Mouse (Mus musculus) frontal cortex, adult (tissue): Measurements from ENCODE around the gene Lca5l.
"Not testable (repeated sequence)": the region's sequence is repeated elsewhere in the genome, so short reads cannot be mapped to it uniquely, and the experiment has no call there.

Experiments used
- ATAC-seq: cut with Nextera tagmentation; 2 replicates; pipeline ENCODE4 v1.9.2; 2017; ENCODE audit warnings: mild to moderate bottlenecking, moderate library complexity, mixed read lengths; ENCODE audit not compliant: low TSS enrichment

Gene Lca5l

DNA sequence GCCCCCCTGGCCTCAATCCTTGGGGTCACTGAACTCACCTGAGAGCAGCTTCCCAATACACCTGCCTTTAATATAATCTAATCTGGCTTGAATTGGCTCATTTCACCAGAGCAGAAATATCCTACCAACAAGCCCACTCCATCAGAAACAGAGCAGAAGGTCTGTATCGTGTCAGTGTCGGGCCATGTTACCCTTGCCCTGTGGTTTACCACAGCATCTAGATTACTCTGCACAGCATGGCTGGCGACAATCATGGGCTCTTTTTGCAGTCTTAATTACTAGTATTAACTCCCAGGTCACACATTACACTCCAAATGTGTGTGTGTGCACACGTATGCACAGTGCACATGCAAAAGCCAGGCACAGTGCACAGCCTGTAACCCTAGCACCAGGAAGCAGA is 23.2 kb downstream of the Lca5l start:
- ATAC-seq, result no peak

DNA sequence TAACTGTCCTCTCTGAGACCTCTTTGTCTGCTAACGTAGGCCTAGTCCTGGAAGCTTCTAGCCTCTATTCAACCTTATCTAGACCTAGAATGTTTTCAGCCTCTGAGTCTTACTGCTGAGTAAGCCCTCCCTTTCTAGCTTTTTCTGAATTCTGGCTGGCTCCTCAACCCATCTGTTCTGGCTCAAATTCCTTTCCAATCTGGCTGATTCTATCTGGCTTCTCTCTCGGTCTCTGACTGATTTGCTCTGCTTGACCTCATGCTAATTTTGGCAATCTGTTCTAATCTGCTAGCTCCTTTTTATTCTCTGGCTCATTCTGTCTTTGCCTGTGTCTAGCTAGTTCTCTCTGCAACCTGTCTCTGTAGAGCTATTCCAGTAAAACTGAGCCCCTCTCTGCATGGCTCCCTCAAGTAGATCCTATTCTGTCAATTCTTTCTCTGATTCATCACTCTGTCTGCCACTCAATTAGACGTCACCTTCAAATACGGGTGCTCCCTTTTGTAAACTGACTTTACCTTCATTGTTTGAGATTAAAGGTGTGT is 26.3 kb downstream of the Lca5l start:
- no peak for ATAC-seq

DNA sequence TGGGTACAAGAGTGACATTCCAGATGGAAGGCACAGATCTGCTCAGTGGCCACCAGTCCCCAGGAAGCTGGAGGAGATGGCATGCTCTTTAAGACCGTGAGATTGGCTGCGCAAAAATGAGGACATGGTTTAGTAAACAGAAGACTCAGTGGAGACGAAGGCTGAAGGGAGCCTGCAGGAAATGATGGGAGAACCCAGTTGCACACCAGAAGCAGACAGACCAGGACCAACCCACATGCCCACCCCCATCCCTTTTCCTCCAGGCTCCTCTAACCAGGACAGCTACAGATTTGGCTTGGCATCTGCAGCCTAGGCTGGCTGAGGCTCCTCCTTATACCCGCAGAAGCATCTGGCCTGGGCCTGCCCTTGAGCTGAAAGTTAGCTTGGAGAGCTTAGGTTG is 30.7 kb downstream of the Lca5l start:
- no peak for ATAC-seq

DNA sequence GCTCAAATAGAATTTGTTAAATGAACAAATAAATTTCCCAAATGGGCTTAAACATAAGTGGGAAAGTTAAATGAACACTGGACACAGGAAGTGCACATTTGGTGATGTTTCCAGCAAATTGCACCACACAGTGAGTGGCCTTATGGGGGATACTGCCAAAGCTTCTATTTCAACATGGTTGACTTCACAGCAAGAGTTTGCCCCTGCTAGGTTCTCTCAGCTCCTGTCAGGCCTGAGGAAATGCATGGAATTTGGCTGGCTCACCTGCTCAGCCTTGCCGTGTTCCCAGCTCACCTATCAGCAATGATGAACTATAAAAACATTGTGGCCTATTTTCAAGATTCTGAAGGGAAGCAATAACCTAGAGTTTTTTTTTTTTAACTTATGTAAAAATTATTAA is 31.1 kb downstream of the Lca5l start:
- no peak for ATAC-seq

DNA sequence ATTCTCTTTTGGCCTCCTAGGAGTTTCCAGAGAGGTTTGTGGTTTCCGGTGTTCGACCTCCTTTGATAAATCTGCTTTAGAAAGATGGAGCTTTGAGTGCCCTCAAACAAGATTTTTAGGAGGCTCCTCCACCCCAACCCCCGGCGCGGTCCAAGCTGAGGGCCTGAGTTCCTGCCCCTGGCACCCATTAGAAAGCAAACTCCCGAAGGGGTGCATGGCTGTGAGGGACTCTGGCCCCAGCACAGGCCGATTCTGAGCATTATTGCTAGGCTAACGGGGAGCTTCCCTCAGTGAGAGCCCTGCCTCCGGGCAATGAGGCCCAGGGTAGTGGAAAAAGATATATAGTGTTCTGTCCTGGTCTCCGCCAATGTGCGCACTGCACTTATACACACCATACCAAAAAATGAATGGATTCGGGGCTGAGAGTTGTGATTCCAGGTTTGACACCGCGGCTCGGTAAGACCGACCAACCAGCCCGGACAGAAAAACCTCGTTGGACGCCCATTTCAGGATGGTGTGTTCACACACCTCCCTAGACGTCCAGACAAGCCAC is 32.2 kb downstream of the Lca5l start:
- ATAC-seq, result no peak

DNA sequence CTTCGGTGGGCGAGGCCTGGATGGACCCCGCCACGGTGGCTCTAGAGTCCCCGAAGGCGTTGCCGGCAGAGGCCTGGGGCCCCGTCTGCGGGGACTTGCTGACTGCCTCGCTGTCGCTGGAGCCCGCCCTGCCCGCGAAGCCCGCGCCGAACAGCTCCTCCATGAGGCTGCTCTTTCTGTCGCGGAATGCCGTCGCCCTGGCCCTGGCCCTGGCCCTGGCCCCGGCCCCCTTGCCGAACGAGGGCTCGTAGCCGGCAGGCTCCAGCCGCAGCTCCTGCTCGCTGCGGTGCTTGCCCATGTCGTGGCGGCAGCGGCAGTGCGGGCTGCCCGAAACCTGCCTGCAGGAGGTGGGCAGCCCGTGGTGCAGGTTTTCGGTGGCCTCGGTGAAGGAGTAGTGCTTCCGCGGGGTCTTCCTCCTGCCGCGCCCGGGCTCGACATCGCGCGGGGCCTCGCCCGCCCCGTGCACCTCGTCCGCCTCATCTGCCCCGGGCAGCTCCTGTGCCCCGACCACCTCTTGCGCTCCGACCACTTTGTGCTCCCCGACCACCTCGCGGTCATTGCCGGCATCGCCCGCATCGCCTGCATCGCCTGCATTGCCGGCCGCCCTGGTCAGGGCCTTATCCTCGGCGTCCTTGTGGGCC is 32.9 kb downstream of the Lca5l start:
- ATAC-seq, result no peak

DNA sequence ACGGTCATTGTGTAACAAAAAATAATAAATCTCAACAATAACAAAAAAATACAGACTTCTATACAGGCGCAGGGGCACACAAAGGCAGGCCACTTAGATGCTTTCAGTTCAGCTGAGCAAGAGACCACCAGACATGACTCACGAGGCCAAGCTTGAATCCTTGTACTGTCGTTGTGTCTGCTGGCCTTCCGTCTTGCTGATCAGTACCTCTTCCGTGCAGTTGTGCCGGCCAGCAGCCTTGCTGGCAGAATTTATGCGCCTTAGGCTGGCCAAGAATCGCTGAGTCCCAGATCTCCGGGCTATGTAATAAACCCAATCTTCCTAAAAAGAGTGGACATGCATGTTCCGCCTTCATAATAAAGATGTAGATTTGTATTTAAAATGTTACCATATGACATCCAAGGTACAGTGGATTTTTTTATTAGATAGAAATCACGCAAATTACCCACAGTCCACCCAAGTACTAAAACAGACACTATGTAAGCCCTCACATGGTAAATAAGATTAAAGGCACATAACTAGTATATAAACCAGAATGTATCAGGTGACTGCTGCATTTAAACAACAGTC is 33.5 kb downstream of the Lca5l start:
- ATAC-seq, result no peak

DNA sequence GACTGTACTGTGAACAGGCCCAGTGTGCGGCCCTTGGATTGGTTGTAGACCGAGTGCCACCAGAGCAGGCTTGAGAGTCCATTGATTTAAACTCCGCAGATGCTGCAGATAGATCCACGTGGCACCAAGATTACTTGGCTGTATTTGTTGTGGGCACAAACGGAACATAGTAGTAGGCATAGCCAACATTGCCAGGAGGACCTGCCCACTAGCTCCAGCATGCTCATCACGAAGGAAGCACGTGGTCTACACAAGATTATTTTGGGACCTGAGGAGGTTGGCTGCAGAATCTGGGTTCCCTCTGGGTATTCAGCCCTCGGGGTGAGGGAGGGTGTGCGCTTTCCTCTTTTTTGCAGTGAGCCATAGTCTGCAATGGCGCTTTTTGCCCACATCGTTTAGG is 34.9 kb downstream of the Lca5l start:
- peak; percentile 83 for ATAC-seq

DNA sequence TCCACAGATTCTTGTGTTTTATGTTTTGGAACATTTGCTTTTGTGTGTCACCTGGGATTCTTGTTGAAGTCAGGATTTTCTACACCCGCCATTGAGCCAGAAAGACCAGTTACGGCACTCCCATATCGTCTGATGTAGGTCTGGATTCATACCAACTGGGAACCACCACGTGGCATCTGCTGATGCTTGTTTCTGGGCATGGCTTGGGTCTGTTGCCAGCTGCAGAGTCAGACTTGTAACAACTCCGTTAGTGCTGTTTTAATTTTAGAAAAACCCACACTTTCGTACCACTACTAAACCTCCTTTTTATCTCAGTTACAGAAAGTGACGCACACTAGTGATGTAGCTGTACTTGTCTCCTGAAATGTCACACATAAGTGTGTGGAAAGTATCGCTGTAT is 36.1 kb downstream of the Lca5l start:
- peak; percentile 57 for ATAC-seq

DNA sequence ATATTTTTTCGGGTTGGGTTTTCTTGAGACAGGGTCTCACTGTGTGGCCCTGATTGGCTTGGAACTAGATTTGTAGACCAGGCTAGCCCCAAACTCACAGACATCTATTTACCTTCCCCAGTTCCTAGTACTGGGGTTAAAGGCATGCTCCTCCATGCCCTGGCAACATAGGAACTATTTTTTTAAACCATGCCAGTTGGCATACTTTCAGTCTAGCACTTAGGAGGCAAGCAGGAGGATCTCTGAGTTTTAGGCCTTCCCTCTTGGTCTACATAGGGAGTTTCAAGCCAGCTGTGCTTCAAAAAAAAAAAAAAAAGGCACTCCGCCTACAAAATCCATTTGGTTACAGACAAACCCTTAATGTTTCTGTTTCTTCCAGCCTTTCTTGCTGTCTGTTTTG is 37.6 kb downstream of the Lca5l start:
- ATAC-seq, result no peak

DNA sequence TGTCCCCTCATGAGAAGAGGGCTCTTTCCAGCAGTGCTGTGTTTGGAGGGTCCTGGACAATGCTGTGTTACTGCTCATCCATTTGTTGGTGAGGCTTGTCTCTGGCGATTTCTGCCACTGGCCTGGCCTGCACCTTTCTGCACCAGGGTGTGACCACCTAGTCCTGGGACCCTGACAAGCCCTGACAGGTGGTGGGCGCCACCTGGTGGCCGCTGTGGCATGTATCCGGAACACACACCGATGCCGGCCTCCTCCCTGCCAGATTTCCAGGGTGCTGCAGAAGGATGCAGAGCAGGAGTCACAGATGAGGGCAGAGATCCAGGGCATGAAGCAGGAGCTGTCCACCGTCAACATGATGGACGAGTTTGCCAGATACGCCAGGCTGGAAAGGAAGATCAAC is 40.5 kb downstream of the Lca5l start:
- peak; percentile 61 for ATAC-seq

DNA sequence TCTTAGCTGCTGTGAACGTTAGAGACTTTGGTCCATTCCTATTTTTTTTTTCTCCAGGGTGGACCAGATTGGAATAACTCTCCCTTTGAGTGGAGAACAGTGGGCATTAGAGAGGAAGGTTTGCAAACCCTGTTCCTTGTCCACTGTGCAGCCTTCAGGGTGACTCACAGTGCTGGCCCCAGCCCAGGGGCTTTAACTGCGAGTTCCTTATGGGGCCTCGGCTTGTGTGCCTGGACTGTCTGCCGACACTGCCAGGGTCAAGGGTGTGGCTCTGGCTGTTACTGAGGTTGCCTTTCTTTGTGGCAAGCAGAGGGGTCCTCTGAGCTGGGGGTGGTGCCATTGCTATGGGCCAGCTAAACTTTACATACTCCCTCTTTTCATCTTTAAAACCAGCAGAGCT is 41.1 kb downstream of the Lca5l start:
- ATAC-seq, result no peak

DNA sequence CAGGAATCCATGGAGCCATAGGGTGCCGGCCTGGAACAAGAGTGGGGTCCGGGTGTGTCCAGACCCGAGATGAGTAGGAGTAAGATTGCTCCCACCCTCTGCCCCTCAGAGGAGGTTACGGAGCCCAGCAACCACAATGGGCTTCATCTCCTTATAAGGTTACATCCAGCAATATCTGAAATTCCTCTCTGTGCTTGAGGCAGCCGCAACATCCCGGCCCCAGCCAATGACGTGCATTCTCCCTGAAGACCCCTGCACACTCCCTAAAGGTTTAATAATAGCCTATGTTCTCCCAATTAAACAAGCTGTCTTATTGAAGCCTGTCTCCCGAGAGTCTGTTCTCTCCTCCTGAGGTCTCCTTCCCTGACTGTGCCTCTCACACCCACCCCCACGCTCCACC is 42.8 kb downstream of the Lca5l start:
- ATAC-seq, result no peak

DNA sequence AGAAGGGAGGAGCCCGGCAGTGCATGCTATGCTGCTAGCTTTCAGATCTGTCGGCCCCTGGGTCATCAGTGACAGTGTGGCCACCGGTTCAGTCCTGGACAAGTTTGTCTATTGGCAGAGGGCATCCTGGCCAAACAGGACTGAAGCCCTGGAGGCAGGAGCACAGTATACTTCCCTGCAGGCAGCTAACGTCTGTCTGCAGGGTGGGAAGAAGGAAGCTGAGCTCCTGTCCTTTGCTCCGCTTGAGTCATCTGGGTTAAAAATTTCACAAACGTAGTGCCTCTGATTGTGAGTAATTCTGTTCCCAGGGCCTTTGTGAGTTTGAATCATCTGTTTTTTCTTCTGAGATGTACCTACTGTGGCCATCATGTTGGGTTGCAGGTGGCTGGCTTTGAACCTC is 43.2 kb downstream of the Lca5l start:
- no peak for ATAC-seq

DNA sequence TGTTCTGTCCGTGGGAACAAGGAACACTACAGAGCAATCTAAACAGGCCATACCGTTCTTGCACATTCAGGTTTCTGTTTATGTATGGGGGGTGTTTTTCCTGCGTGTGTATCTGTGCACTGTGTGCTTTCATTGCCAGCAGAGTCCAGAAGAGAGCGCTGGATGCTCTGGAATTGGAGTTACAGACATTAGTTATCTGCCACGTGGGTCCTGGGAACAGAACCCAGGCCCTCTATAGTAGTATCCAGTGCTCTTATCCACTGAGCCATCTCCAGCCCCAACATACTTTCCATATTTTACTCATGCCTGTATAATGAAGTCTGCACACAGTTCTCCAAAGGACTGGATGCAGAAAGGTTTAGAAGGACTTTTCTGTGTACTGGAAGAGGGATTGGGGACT is 46.3 kb downstream of the Lca5l start:
- ATAC-seq, result no peak

DNA sequence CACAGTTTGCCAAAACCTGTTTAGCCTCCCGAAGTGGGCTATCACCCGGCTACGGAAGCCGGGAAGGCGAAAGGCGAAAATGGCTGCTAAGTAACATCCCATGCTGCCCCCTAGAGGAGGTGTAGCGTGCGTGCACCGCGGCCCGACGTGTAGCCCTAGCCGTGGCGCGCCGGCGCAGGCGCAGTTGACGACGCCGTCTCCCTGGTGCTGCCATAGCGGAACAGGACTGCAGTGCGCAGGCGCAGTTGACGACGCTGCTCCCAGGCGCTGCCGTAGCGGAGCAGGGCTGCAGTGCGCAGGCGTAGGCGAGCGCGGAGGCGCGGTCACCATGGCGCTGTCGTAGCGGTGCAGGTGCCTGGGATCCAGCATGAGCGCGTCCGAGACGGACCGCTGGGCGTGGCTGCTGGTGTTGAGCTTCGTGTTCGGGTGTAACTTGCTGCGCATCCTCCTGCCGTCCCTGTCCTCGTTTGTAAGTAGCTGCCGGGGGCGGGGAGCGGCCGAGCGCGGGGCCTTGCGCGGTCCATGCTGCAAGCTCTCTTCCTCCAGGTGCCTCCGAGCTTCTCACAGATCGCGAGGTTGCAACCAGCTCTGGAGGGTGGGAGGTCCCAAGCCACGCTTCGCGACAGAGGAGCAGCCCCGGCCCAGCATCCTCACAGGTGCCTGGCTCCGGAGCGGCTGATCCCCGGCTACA is 46.8 kb downstream of the Lca5l start, which contains the start of gene Wrb:
Gene Wrb, plus strand, starts transcription at position 298 of the 691 bp plus-strand sequence.
- peak; percentile 97 for ATAC-seq

DNA sequence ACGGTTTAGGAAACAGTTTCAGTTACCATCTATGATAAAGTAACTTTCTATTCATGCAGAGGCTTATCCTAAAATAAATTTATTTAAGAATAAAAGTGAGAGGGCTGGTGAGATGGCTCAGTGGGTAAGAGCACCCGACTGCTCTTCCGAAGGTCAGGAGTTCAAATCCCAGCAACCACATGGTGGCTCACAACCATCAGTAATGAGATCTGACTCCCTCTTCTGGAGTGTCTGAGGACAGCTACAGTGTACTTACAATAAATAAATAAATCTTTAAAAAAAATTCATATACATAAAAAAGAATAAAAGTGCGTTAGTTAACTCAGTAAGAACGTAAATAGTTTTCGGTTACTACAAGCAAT is 47.3 kb downstream of the Lca5l start:
- not testable (repeated sequence) for ATAC-seq

DNA sequence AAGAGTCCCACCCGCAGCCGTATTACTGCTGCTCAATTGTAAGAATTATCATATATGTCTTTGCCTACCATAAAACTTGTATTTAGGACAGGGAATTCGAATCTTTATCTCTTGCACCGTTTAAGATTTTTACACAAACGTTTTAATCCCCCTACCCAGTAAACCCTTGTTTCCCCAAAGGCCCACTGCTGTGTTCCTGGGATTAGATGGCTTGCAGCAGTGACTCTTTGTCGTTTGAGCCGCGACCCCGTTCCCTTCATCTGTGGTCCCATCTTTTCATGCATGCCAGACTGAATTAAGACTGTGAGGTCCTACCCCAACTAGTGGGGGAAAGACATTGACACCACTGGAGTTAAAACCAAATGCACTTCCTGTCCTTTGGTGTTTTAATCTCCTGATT is 63.6 kb downstream of the Lca5l start:
- no peak for ATAC-seq

DNA sequence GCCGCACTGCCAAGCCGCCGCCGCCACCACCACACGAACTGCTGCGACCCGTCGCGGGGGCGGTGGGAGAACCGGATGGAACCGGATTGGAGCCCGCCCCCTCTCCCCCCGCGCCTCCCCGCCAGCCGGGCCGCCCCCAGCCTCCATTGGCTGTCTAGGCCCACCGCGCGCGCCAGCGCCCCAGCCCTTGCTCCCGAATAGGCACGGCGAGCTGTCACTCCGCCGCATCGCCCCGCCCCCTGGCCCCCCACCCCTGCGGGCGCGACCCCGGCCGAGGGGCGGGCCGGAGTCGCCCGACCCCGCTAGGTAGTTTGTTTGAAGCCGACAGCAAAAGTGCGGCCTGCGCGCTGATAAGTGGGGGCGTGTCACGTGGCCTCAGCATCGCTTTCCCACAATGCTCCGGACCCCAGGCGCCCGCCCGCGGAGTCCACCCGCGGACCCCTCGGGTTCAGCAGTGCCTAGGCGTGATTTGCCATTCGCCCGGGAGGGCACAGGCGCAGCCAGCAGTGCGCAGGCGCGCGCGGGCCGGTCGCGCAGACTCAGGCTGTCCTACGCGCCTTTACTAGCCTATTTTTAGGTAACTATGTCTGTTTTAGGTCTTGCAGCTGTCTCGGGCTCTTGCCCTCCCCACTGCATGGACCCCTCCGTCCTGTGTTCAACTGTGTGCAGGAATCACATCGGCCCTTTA is 64.3 kb downstream of the Lca5l start, which contains the start of gene Hmgn1:
Gene Hmgn1, minus strand, starts transcription at position 73 of the 688 bp plus-strand sequence.
- peak; percentile 87 for ATAC-seq

DNA sequence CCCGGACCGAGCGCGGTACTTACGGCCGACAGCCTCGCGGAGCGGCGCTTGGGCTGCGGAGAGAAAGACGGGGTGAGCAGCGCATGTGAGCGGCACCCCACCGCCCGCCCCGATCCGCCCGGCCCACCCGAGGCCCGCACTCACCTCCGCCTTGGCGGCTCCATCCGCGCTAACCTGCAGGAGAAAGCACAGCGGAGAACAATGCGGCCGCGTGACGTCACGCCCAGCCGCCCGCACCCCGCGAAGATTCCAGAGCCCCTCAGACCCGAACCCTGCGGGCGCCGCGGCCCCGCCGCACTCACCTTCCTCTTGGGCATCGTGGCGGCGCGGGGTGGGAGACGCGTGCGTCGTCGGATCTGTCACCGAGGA is 64.8 kb downstream of the Lca5l start:
- peak; percentile 45 for ATAC-seq

DNA sequence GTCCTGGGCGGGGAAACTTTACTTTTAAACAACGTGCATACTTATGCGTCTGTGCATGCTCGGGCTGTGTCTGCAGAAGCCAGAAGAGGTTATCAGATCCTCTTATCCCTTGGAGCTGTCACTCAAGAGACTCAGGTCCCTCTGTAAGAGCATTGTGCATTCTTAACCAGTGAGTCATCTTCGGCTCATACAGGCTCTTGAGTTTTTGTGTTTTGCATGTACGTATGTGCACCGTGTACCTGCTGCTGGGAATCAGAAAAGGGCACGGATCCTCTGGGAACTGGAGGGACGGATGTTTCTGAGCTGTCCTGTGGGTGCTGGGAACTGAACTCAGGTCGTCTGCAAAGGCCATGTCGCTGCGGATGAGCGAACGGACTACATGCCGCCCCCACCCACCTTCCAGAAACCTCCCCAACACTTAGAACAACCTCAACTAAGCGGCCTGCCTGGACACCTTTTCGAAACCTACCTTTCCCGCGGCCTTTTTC is 65.3 kb downstream of the Lca5l start:
- no peak for ATAC-seq

DNA sequence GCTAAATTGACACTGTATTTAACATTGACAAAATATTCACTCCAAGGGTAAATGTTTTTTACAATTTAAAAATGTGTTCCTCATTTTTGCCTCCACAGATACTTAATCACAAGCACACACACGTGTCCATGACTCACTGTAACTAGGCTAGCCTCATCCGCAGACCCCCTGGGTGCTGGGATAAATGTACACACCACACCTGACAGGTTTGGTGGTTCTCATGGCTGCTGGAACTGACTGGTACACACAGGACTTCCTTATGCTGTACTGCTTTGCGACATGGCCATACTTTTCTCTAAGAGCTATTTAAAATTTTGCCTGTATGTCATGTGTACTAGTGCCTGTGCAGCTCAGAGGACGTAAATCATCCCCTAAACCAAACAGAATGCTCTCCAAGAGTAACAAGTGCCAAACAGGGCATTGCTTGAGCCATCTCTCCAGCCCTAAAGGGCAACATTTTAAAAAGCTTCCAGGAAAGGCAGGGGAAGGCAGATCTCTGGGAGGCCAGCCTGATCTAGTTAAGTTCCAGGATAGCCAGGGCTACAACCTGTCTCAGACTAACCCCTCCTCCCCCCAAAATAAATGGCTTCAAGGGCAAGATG is 71.9 kb downstream of the Lca5l start:
- no peak for ATAC-seq
